Mouse (Mus musculus) C2C12 (cell line): Measurements from ENCODE around the gene Unc93a.
"Not testable (repeated sequence)": the region's sequence is repeated elsewhere in the genome, so short reads cannot be mapped to it uniquely, and the experiment has no call there.

ENCODE experiments used
- CTCF ChIP-seq: IDR thresholded peaks from one replicate; pipeline ENCODE4 v1.5.1; 2011; ENCODE audit not compliant: control insufficient read depth, insufficient read depth, insufficient read length
- USF1 ChIP-seq: IDR thresholded peaks from one replicate; pipeline ENCODE4 v1.6.1; 2011; ENCODE audit warnings: low read depth, mild to moderate bottlenecking, control low read depth, moderate library complexity

- TF ChIP-seq USF1, CTCF: not testable (repeated sequence)
Observed at GRCm38 (mm10) chr17:13106563-13106962, 25.0 kb downstream of the Unc93a start.
